Mouse (Mus musculus) spleen, postnatal 10 days (tissue): Measurements from ENCODE around the gene Olfr707.
"Not testable (repeated sequence)": the region's sequence is repeated elsewhere in the genome, so short reads cannot be mapped to it uniquely, and the experiment has no call there.

Source experiments
- DNase-seq, 2 experiments: peaks; one replicate each; pipeline ENCODE4 v3.0.0; 2021 to 2022; ENCODE audit warnings: low spot score in 2 of 2

Gene Olfr707

GRCm38 (mm10) chr7:106901141-106901540 lies at the start of gene Olfr707:
Gene Olfr707, minus strand, starts transcription at chr7:106901241.
- DNase-seq, result not testable (repeated sequence)

GRCm38 (mm10) chr7:106948212-106948611 lies 47.2 kb upstream of the Olfr707 start, which contains the start of gene Olfr710:
Gene Olfr710, minus strand, starts transcription at chr7:106948312.
- no peak for DNase-seq

- DNase-seq, result no peak
These were observed 31.1 kb upstream of the Olfr707 start, which contains the start of gene Olfr709-ps1 for GRCm38 (mm10) chr7:106932119-106932518. Gene Olfr709-ps1, minus strand, starts transcription at chr7:106932219.

GRCm38 (mm10) chr7:106920961-106921360 lies 19.9 kb upstream of the Olfr707 start:
- peak in 1 of 2 experiments; percentile 24 for DNase-seq

- DNase-seq, result no peak
These were observed 6.6 kb upstream of the Olfr707 start, which contains the start of gene Olfr1532-ps1 for GRCm38 (mm10) chr7:106907676-106908075. Gene Olfr1532-ps1, plus strand, starts transcription at chr7:106908001.

- no peak for DNase-seq
These were observed 13.0 kb downstream of the Olfr707 start, which contains the start of gene Olfr706 for GRCm38 (mm10) chr7:106888062-106888461. Gene Olfr706, minus strand, starts transcription at chr7:106888162.

GRCm38 (mm10) chr7:106876791-106877190 lies 24.2 kb downstream of the Olfr707 start, which contains the start of gene Olfr705:
Gene Olfr705, minus strand, starts transcription at chr7:106876891.
- no peak for DNase-seq

- DNase-seq, result no peak
These were observed 38.2 kb downstream of the Olfr707 start, which contains the start of gene Olfr704 for GRCm38 (mm10) chr7:106862885-106863284. Gene Olfr704, plus strand, starts transcription at chr7:106863185.

- no peak for DNase-seq
These were observed 58.0 kb downstream of the Olfr707 start, which contains the start of gene Olfr703 for GRCm38 (mm10) chr7:106843060-106843459. Gene Olfr703, plus strand, starts transcription at chr7:106843360.
